Mouse (Mus musculus): ENCODE data around the gene Srcap. TPM values are rescaled to one million over a fixed set of nuclear protein-coding genes. Genes with fewer than 3 reads are reported as not detected.
"Not testable (repeated sequence)": the region's sequence is repeated elsewhere in the genome, so short reads cannot be mapped to it uniquely, and the experiment has no call there.

Gene Srcap
- polyA plus RNA-seq (2015; fragmentation: Nextera tagmentation; extraction: Ambion mirVana), result 60.4 and 68.0 TPM in 2 replicates

- peak; percentile 99 for ATAC-seq (replicated peaks)
- H3K27ac ChIP-seq, result peak within 1 kb of the TSS; percentile 99
- peak within 1 kb of the TSS; percentile 68 for H3K4me2 ChIP-seq
- peak within 1 kb of the TSS; percentile 92 for H3K9ac ChIP-seq
- H3K4me1 ChIP-seq, result peaks cover 18% of the 10 kb centered on the region
- H3K36me3 ChIP-seq (replicated peaks), result peaks cover 10% of the 10 kb centered on the region
- 0% methylated on average over 36 of the region's 37 CpGs for WGBS
- H3K27me3 ChIP-seq (replicated peaks), result no peaks in the 10 kb centered on the region
- H3K9me3 ChIP-seq, result no peaks in the 10 kb centered on the region
- peak within 1 kb of the TSS; percentile 78 for H3K4me3 ChIP-seq
These were observed at the start of gene Srcap for GRCm38 (mm10) chr7:127511808-127512230. TSS of gene Srcap (plus strand) at chr7:127511983.

GRCm38 (mm10) chr7:127465191-127465590, 46.6 kb upstream of the Srcap start:
- H3K27ac ChIP-seq, result no peak overlapping the region
- ATAC-seq (replicated peaks), result no peak
- WGBS, result 92% methylated on average over 3 of the region's 3 CpGs

GRCm38 (mm10) chr7:127465670-127466069, 46.1 kb upstream of the Srcap start:
- not testable (repeated sequence) for H3K4me2 ChIP-seq; H3K27ac ChIP-seq; H3K4me3 ChIP-seq; H3K36me3 ChIP-seq (replicated peaks); H3K9ac ChIP-seq; H3K27me3 ChIP-seq (replicated peaks); H3K9me3 ChIP-seq; ATAC-seq (replicated peaks)
- peaks cover 12% of the 10 kb centered on the region for H3K4me1 ChIP-seq
- 96% methylated on average over 2 of the region's 2 CpGs for WGBS

More at GRCm38 (mm10) chr7:127465191-127465590, 46.6 kb upstream of the Srcap start:
- Histone ChIP-seq H3K4me2 (no peak overlapping the region), H3K27me3 (replicated peaks) (no peaks in the 10 kb centered on the region), H3K36me3 (replicated peaks) (0 out of 2 replicates have a peak, but pooled peaks cover 5% of the 10 kb centered on the region), H3K4me1 (peaks cover 12% of the 10 kb centered on the region), H3K9me3 (no peaks in the 10 kb centered on the region), H3K4me3 (no peak overlapping the region), H3K9ac (no peak overlapping the region)

- Histone ChIP-seq H3K27ac (no peak overlapping the region), H3K9me3 (no peaks in the 10 kb centered on the region), H3K36me3 (replicated peaks) (no peaks in the 10 kb centered on the region), H3K4me2 (no peak overlapping the region), H3K4me1 (peaks cover 12% of the 10 kb centered on the region), H3K9ac (no peak overlapping the region), H3K4me3 (no peak overlapping the region), H3K27me3 (replicated peaks) (no peaks in the 10 kb centered on the region)
- no peak for ATAC-seq (replicated peaks)
- 92% methylated on average over 4 of the region's 4 CpGs for WGBS
These were observed 45.2 kb upstream of the Srcap start for GRCm38 (mm10) chr7:127466606-127467005.

- Histone ChIP-seq H3K4me3 (peak overlapping the region; percentile 68), H3K4me1 (peaks cover 20% of the 10 kb centered on the region), H3K27ac (peak overlapping the region; percentile 94), H3K9me3 (no peaks in the 10 kb centered on the region), H3K36me3 (replicated peaks) (peaks cover 18% of the 10 kb centered on the region), H3K4me2 (peak overlapping the region; percentile 70), H3K9ac (peak overlapping the region; percentile 91), H3K27me3 (replicated peaks) (no peaks in the 10 kb centered on the region)
- 0 out of 2 replicates have a peak, but pooled peaks have one; percentile 17 for ATAC-seq (replicated peaks)
- 8% methylated on average over 10 of the region's 10 CpGs for WGBS
These were observed 41.6 kb upstream of the Srcap start for GRCm38 (mm10) chr7:127470011-127470715.

- peak overlapping the region; percentile 91 for H3K9ac ChIP-seq
- no peaks in the 10 kb centered on the region for H3K9me3 ChIP-seq
- H3K4me2 ChIP-seq, result peak overlapping the region; percentile 70
- ATAC-seq (replicated peaks), result peak; percentile 95
- H3K36me3 ChIP-seq (replicated peaks), result peaks cover 26% of the 10 kb centered on the region
- H3K27ac ChIP-seq, result peak overlapping the region; percentile 94
- under 1% methylated on average over 46 of the region's 46 CpGs for WGBS
- peaks cover 20% of the 10 kb centered on the region for H3K4me1 ChIP-seq
- peak overlapping the region; percentile 68 for H3K4me3 ChIP-seq
- H3K27me3 ChIP-seq (replicated peaks), result no peaks in the 10 kb centered on the region
These were observed 40.8 kb upstream of the Srcap start for GRCm38 (mm10) chr7:127470743-127471645.

GRCm38 (mm10) chr7:127471646-127472010, 40.2 kb upstream of the Srcap start:
- Histone ChIP-seq H3K4me2 (peak overlapping the region; percentile 70), H3K9ac (peak overlapping the region; percentile 91), H3K4me3 (peak overlapping the region; percentile 68), H3K27ac (peak overlapping the region; percentile 94), H3K4me1 (peaks cover 20% of the 10 kb centered on the region), H3K9me3 (no peaks in the 10 kb centered on the region), H3K27me3 (replicated peaks) (no peaks in the 10 kb centered on the region), H3K36me3 (replicated peaks) (peaks cover 31% of the 10 kb centered on the region)
- ATAC-seq (replicated peaks), result peak; percentile 34
- WGBS, result under 1% methylated on average over 25 of the region's 25 CpGs

GRCm38 (mm10) chr7:127472060-127472459, 39.7 kb upstream of the Srcap start:
- Histone ChIP-seq H3K4me2 (peak overlapping the region; percentile 70), H3K9me3 (no peaks in the 10 kb centered on the region), H3K4me1 (peaks cover 24% of the 10 kb centered on the region), H3K36me3 (replicated peaks) (peaks cover 31% of the 10 kb centered on the region), H3K27me3 (replicated peaks) (no peaks in the 10 kb centered on the region), H3K27ac (peak overlapping the region; percentile 94), H3K4me3 (peak overlapping the region; percentile 68), H3K9ac (peak overlapping the region; percentile 91)
- under 1% methylated on average over 7 of the region's 7 CpGs for WGBS
- ATAC-seq (replicated peaks), result no peak

- Histone ChIP-seq H3K4me2 (no peak overlapping the region), H3K4me3 (no peak overlapping the region), H3K9me3 (no peaks in the 10 kb centered on the region), H3K27me3 (replicated peaks) (no peaks in the 10 kb centered on the region), H3K4me1 (peaks cover 29% of the 10 kb centered on the region), H3K36me3 (replicated peaks) (peaks cover 31% of the 10 kb centered on the region), H3K9ac (no peak overlapping the region), H3K27ac (no peak overlapping the region; the same call in 1 of the 2 replicates)
- WGBS, result 72% methylated on average over 5 of the region's 5 CpGs
- no peak for ATAC-seq (replicated peaks)
These were observed 38.1 kb upstream of the Srcap start for GRCm38 (mm10) chr7:127473705-127474104.

- no peaks in the 10 kb centered on the region for H3K27me3 ChIP-seq (replicated peaks)
- 74% methylated on average over 6 of the region's 6 CpGs for WGBS
- no peak overlapping the region for H3K4me3 ChIP-seq
- H3K4me1 ChIP-seq, result peaks cover 23% of the 10 kb centered on the region
- H3K27ac ChIP-seq, result no peak overlapping the region
- H3K9ac ChIP-seq, result no peak overlapping the region
- ATAC-seq (replicated peaks), result no peak
- H3K4me2 ChIP-seq, result no peak overlapping the region
- H3K9me3 ChIP-seq, result no peaks in the 10 kb centered on the region
- peaks cover 31% of the 10 kb centered on the region for H3K36me3 ChIP-seq (replicated peaks)
These were observed 37.3 kb upstream of the Srcap start for GRCm38 (mm10) chr7:127474378-127475070.

GRCm38 (mm10) chr7:127475186-127475740, 36.5 kb upstream of the Srcap start:
- Histone ChIP-seq H3K4me1 (peaks cover 24% of the 10 kb centered on the region), H3K4me2 (no peak overlapping the region), H3K4me3 (no peak overlapping the region), H3K9ac (no peak overlapping the region), H3K9me3 (no peaks in the 10 kb centered on the region), H3K27ac (no peak overlapping the region), H3K27me3 (replicated peaks) (no peaks in the 10 kb centered on the region), H3K36me3 (replicated peaks) (peaks cover 31% of the 10 kb centered on the region)
- ATAC-seq (replicated peaks), result no peak
- WGBS, result 93% methylated on average over 11 of the region's 11 CpGs
